Mouse (Mus musculus): ENCODE results near the gene Rps6. TPM values are rescaled to one million over a fixed set of nuclear protein-coding genes. Genes with fewer than 3 reads are reported as not detected.

Gene Rps6
- 826 and 880 TPM in 2 replicates for polyA plus RNA-seq (2012; rRNA removed)

DNA sequence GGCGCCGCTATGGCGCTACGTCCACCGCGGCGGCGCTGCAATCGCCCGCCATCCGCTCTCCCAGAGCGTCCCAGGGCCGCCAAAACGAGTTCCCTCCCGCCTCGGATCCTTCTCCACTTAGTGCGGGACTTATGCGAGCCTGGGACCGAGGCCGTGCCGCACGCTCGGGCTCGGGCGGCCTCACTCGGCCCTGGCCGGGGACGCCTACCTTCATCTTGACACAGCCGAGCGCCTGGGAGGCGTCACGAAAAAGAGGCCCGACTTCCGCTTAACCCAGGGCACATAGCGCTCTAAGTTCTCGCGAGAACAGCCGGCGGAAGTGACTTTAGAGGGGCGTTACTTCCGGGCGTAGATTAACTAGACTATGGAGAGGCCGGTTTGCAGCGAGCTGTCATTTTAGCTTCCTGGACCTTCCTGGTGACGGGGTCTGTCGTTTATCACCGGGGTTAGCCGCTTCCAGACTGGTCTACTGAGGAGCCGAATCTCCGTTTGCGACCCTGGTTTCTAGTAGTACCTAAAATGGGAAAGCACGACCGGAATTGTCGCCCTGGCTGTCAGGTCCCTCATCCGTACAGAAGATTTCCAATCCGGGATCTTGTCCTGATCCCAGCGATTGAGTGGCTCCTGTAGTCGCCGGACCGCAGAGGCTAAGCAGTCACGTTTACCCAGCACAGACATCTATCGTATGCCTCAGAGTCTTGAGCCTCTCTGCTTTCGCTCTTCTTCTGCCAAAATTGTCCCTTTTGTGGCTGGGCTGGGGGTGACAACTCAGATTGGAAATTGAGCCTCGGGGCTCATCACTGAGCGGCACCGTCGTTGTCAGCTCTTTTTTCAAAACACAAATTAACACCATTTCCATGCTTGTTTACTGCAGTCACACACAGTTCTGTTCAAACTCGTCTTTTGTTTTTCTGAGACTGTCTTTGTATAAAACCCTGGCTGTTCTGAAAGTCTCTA lies at the start of gene Rps6:
Rps6 (minus strand) TSS at position 300 of the 957 bp plus-strand sequence.
- Histone ChIP-seq H3K4me3 (ENCODE audit: control insufficient read depth, insufficient read depth, low read length) (peak within 1 kb of the TSS; percentile 61), H3K36me3 (ENCODE audit: control insufficient read depth, insufficient read depth, low read length) (peaks cover 25% of the 10 kb centered on the region), H3K27me3 (ENCODE audit: control insufficient read depth, insufficient read depth, low read length) (no peaks in the 10 kb centered on the region), H3K27ac (ENCODE audit: control insufficient read depth, insufficient read depth, low read length) (peak within 1 kb of the TSS; percentile 40), H3K4me1 (replicated peaks; ENCODE audit: control insufficient read depth, insufficient read depth, low read length) (0 out of 2 replicates have a peak, but pooled peaks cover 5% of the 10 kb centered on the region)
- DNase-seq: peak; percentile 94
- TF ChIP-seq POLR2A (IDR thresholded peaks at IDR 0.05; ENCODE audit: control insufficient read depth, extremely low read depth, insufficient read depth, low read length, poor library complexity): peak; percentile 95
- no peak for TF ChIP-seq CTCF (IDR thresholded peaks at IDR 0.05; ENCODE audit: borderline replicate concordance, control insufficient read depth, extremely low read depth, insufficient read depth, low read length, poor library complexity)
- under 1% methylated on average over 68 of the region's 68 CpGs for WGBS

GRCm38 (mm10) chr4:86905869-86906268 lies 48.7 kb upstream of the Rps6 start:
- Histone ChIP-seq H3K4me3 (ENCODE audit: control insufficient read depth, insufficient read depth, low read length) (no peak overlapping the region), H3K27ac (ENCODE audit: control insufficient read depth, insufficient read depth, low read length) (no peak overlapping the region), H3K36me3 (ENCODE audit: control insufficient read depth, insufficient read depth, low read length) (no peaks in the 10 kb centered on the region), H3K4me1 (replicated peaks; ENCODE audit: control insufficient read depth, insufficient read depth, low read length) (no peaks in the 10 kb centered on the region), H3K27me3 (ENCODE audit: control insufficient read depth, insufficient read depth, low read length) (no peaks in the 10 kb centered on the region)
- 92% methylated on average over 1 of the region's 1 CpGs for WGBS
- no peak for DNase-seq
- TF ChIP-seq CTCF (IDR thresholded peaks at IDR 0.05; ENCODE audit: borderline replicate concordance, control insufficient read depth, extremely low read depth, insufficient read depth, low read length, poor library complexity): no peak
- TF ChIP-seq POLR2A (IDR thresholded peaks at IDR 0.05; ENCODE audit: control insufficient read depth, extremely low read depth, insufficient read depth, low read length, poor library complexity): no peak

- no peak overlapping the region for H3K4me3 ChIP-seq (ENCODE audit: control insufficient read depth, insufficient read depth, low read length)
- H3K27ac ChIP-seq (ENCODE audit: control insufficient read depth, insufficient read depth, low read length): no peak overlapping the region
- peak; percentile 12 for DNase-seq
- TF ChIP-seq CTCF (IDR thresholded peaks at IDR 0.05; ENCODE audit: borderline replicate concordance, control insufficient read depth, extremely low read depth, insufficient read depth, low read length, poor library complexity): no peak
- no peak for TF ChIP-seq POLR2A (IDR thresholded peaks at IDR 0.05; ENCODE audit: control insufficient read depth, extremely low read depth, insufficient read depth, low read length, poor library complexity)
- H3K4me1 ChIP-seq (replicated peaks; ENCODE audit: control insufficient read depth, insufficient read depth, low read length): no peaks in the 10 kb centered on the region
- H3K36me3 ChIP-seq (ENCODE audit: control insufficient read depth, insufficient read depth, low read length): no peaks in the 10 kb centered on the region
- 65% methylated on average over 3 of the region's 3 CpGs for WGBS
- H3K27me3 ChIP-seq (ENCODE audit: control insufficient read depth, insufficient read depth, low read length): no peaks in the 10 kb centered on the region
Observed at GRCm38 (mm10) chr4:86904969-86905368, 47.8 kb upstream of the Rps6 start.

- no peak for DNase-seq
- no peak overlapping the region for H3K27ac ChIP-seq (ENCODE audit: control insufficient read depth, insufficient read depth, low read length)
- TF ChIP-seq CTCF (IDR thresholded peaks at IDR 0.05; ENCODE audit: borderline replicate concordance, control insufficient read depth, extremely low read depth, insufficient read depth, low read length, poor library complexity): no peak
- TF ChIP-seq POLR2A (IDR thresholded peaks at IDR 0.05; ENCODE audit: control insufficient read depth, extremely low read depth, insufficient read depth, low read length, poor library complexity): no peak
- WGBS: 47% methylated on average over 6 of the region's 6 CpGs
- H3K4me1 ChIP-seq (replicated peaks; ENCODE audit: control insufficient read depth, insufficient read depth, low read length): no peaks in the 10 kb centered on the region
- no peaks in the 10 kb centered on the region for H3K36me3 ChIP-seq (ENCODE audit: control insufficient read depth, insufficient read depth, low read length)
- H3K4me3 ChIP-seq (ENCODE audit: control insufficient read depth, insufficient read depth, low read length): no peak overlapping the region
- no peaks in the 10 kb centered on the region for H3K27me3 ChIP-seq (ENCODE audit: control insufficient read depth, insufficient read depth, low read length)
Observed at GRCm38 (mm10) chr4:86902351-86902750, 45.1 kb upstream of the Rps6 start.

DNA sequence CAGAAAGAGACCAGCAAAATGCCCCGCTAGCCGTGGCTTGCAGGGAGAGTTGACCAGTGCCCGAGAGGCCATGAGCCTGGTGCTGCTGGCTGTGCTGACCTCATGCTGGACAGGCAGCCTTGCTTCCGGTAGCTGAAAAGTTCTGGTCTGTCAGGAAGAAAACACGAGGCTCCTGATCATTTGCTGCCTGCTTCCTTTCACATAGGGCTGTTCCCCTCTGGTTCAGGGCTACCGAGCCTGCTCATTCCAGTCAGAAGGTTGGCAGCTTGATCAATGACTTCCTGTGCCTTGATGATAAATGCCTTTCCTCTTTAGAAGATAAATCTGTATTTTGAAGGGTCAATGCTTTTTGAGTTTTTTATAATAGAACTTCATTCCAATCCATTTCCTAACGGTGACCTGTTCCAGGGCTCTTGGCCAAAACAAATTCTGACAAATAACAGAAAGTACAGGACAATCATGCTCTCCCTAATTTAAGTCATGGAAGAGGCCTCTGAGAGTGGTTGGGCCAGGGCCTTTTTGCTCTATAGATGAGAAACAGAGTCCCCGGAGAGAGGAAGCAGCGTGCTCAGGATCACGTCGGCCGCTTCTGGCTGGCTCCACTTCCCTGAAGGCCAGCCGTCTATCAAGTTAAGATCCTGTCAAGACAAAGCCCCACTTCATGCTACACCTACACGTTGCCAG lies 41.7 kb upstream of the Rps6 start:
- Histone ChIP-seq H3K27ac (ENCODE audit: control insufficient read depth, insufficient read depth, low read length) (no peak overlapping the region), H3K4me3 (ENCODE audit: control insufficient read depth, insufficient read depth, low read length) (no peak overlapping the region), H3K4me1 (replicated peaks; ENCODE audit: control insufficient read depth, insufficient read depth, low read length) (no peaks in the 10 kb centered on the region), H3K36me3 (ENCODE audit: control insufficient read depth, insufficient read depth, low read length) (no peaks in the 10 kb centered on the region), H3K27me3 (ENCODE audit: control insufficient read depth, insufficient read depth, low read length) (no peaks in the 10 kb centered on the region)
- TF ChIP-seq POLR2A (IDR thresholded peaks at IDR 0.05; ENCODE audit: control insufficient read depth, extremely low read depth, insufficient read depth, low read length, poor library complexity) (no peak), CTCF (IDR thresholded peaks at IDR 0.05; ENCODE audit: borderline replicate concordance, control insufficient read depth, extremely low read depth, insufficient read depth, low read length, poor library complexity) (no peak)
- WGBS: 67% methylated on average over 14 of the region's 14 CpGs
- no peak for DNase-seq

GRCm38 (mm10) chr4:86897411-86897810 lies 40.2 kb upstream of the Rps6 start:
- no peaks in the 10 kb centered on the region for H3K4me1 ChIP-seq (replicated peaks; ENCODE audit: control insufficient read depth, insufficient read depth, low read length)
- no peak for DNase-seq
- H3K27me3 ChIP-seq (ENCODE audit: control insufficient read depth, insufficient read depth, low read length): no peaks in the 10 kb centered on the region
- no peak overlapping the region for H3K27ac ChIP-seq (ENCODE audit: control insufficient read depth, insufficient read depth, low read length)
- TF ChIP-seq POLR2A (IDR thresholded peaks at IDR 0.05; ENCODE audit: control insufficient read depth, extremely low read depth, insufficient read depth, low read length, poor library complexity) (no peak), CTCF (IDR thresholded peaks at IDR 0.05; ENCODE audit: borderline replicate concordance, control insufficient read depth, extremely low read depth, insufficient read depth, low read length, poor library complexity) (no peak)
- WGBS: 93% methylated on average over 7 of the region's 7 CpGs
- no peak overlapping the region for H3K4me3 ChIP-seq (ENCODE audit: control insufficient read depth, insufficient read depth, low read length)
- no peaks in the 10 kb centered on the region for H3K36me3 ChIP-seq (ENCODE audit: control insufficient read depth, insufficient read depth, low read length)

All from thymus, adult 2 months (tissue).